Comparison of ENCODE assay signal across 16 mouse cellular contexts in genomic region chr16:24737362-24738057, GRCm38 (mm10).
DNase-seq lines count a peak whose midpoint lies in the region; ATAC-seq and TF ChIP-seq lines count a peak whose summit lies in the region.
"Had no signal": no experiment of that assay in that cellular context is flagged by ENCODE, and none has a peak within 500 bp of the region (broad histone marks: within the 10 kb centered on the region; RNA-seq: fewer than 3 reads in every experiment).

No protein-coding gene starts in this region.

- intact Hi-C loops in heart, adult 2 months (cut with DNase I): no loop called here

- TF ChIP-seq CTCF in heart, adult 2 months (IDR thresholded peaks at IDR 0.05): no peak
- TF ChIP-seq CTCF in brain, embryonic 14.5 days (IDR thresholded peaks at IDR 0.05; ENCODE audit: borderline replicate concordance, extremely low read depth, insufficient read depth, insufficient read length): no peak

- DNase-seq in heart, adult 2 months: no peak
- peak; percentile 49 to 56 for DNase-seq in spleen, postnatal 36 days (ENCODE audit: low spot score in 2 of 2)
- no peak for DNase-seq in spleen, postnatal 14 days (ENCODE audit: low spot score in 2 of 2)
- DNase-seq in brain, embryonic 14.5 days (ENCODE audit: low read depth): peak; percentile 52
- DNase-seq in hindbrain, embryonic 14.5 days (ENCODE audit: low spot score): no peak
- no peak for DNase-seq in thymus, postnatal 14 days
- DNase-seq: cerebellum, adult 9-10 months; kidney, adult 18-20 months; lung, postnatal 10 days had no signal

- TF ChIP-seq EP300 in heart, adult 2 months (IDR thresholded peaks at IDR 0.05; ENCODE audit: insufficient read depth, low read depth, low read length): no peak

- ATAC-seq in heart, embryonic 13.5 days (ENCODE audit: extremely low read depth, insufficient number of reproducible peaks, low FRiP score, low TSS enrichment): no peak
- ATAC-seq in hindbrain, embryonic 14.5 days (ENCODE audit: low FRiP score): no peak
- no peak for ATAC-seq in intestine, embryonic 15.5 days
- ATAC-seq: liver, embryonic 12.5 days had no signal

- no peaks in the 10 kb centered on the region for H3K36me3 ChIP-seq in heart, embryonic 13.5 days
- no peaks in the 10 kb centered on the region; the same call in 1 of the 2 replicates for H3K36me3 ChIP-seq in heart, adult 2 months (ENCODE audit: control insufficient read depth, insufficient read depth, low read length)
- H3K36me3 ChIP-seq in hindbrain, embryonic 14.5 days (replicated peaks; ENCODE audit: control insufficient read depth, insufficient read depth): no peaks in the 10 kb centered on the region
- no peaks in the 10 kb centered on the region for H3K36me3 ChIP-seq in intestine, embryonic 15.5 days
- H3K36me3 ChIP-seq: embryonic facial prominence, embryonic 13.5 days; G1E; liver, embryonic 12.5 days; stomach, embryonic 15.5 days had no signal

- peaks cover 57% of the 10 kb centered on the region for H3K4me1 ChIP-seq in heart, embryonic 13.5 days
- peaks cover 4% of the 10 kb centered on the region for H3K4me1 ChIP-seq in heart, adult 2 months (ENCODE audit: control insufficient read depth, insufficient read depth, low read length)
- H3K4me1 ChIP-seq in hindbrain, embryonic 14.5 days (replicated peaks; ENCODE audit: control insufficient read depth, insufficient read depth, low read length): no peaks in the 10 kb centered on the region
- H3K4me1 ChIP-seq in intestine, embryonic 15.5 days (replicated peaks): no peaks in the 10 kb centered on the region
- H3K4me1 ChIP-seq: liver, embryonic 12.5 days; stomach, embryonic 15.5 days had no signal

- WGBS in heart, embryonic 13.5 days: 42% methylated on average over 10 of the region's 10 CpGs
- 58% methylated on average over 10 of the region's 10 CpGs for WGBS in heart, adult 2 months
- WGBS in hindbrain, embryonic 14.5 days: 63% methylated on average over 10 of the region's 10 CpGs
- 65% methylated on average over 10 of the region's 10 CpGs for WGBS in intestine, embryonic 15.5 days

- peak overlapping the region; percentile 37 for H3K4me2 ChIP-seq in heart, embryonic 13.5 days
- no peak overlapping the region for H3K4me2 ChIP-seq in hindbrain, embryonic 14.5 days (replicated peaks)
- H3K4me2 ChIP-seq in intestine, embryonic 15.5 days (replicated peaks): no peak overlapping the region
- H3K4me2 ChIP-seq: embryonic facial prominence, embryonic 13.5 days; liver, embryonic 12.5 days; midbrain, embryonic 11.5 days; stomach, embryonic 15.5 days had no signal

- H3K4me3 ChIP-seq in heart, embryonic 13.5 days: no peak overlapping the region
- no peak overlapping the region for H3K4me3 ChIP-seq in heart, adult 2 months
- no peak overlapping the region for H3K4me3 ChIP-seq in hindbrain, embryonic 14.5 days (replicated peaks; ENCODE audit: low read length)
- H3K4me3 ChIP-seq in intestine, embryonic 15.5 days (replicated peaks): no peak overlapping the region
- H3K4me3 ChIP-seq: embryonic facial prominence, embryonic 13.5 days; liver, embryonic 12.5 days; stomach, embryonic 15.5 days had no signal

- H3K27me3 ChIP-seq in heart, embryonic 13.5 days (replicated peaks): no peaks in the 10 kb centered on the region
- no peaks in the 10 kb centered on the region for H3K27me3 ChIP-seq in heart, adult 2 months (ENCODE audit: control insufficient read depth, insufficient read depth, low read length)
- no peaks in the 10 kb centered on the region for H3K27me3 ChIP-seq in hindbrain, embryonic 14.5 days (ENCODE audit: control insufficient read depth, insufficient read depth, low read length)
- H3K27me3 ChIP-seq in intestine, embryonic 15.5 days (replicated peaks): no peaks in the 10 kb centered on the region
- H3K27me3 ChIP-seq: embryonic facial prominence, embryonic 13.5 days; liver, embryonic 12.5 days; stomach, embryonic 15.5 days had no signal

- TF ChIP-seq POLR2A in heart, adult 2 months (IDR thresholded peaks at IDR 0.05; ENCODE audit: insufficient read depth, low read depth, low read length): no peak
- TF ChIP-seq POLR2A in brain, embryonic 14.5 days (IDR thresholded peaks at IDR 0.05; ENCODE audit: borderline replicate concordance, extremely low read depth, insufficient read depth, insufficient read length, poor library complexity, severe bottlenecking): no peak

- no peaks in the 10 kb centered on the region for H3K79me2 ChIP-seq in heart, adult 2 months (replicated peaks; ENCODE audit: control insufficient read depth, insufficient read depth, low read length)

- no peaks in the 10 kb centered on the region for H3K9me3 ChIP-seq in heart, embryonic 13.5 days
- no peaks in the 10 kb centered on the region for H3K9me3 ChIP-seq in hindbrain, embryonic 14.5 days (ENCODE audit: control insufficient read depth, low read length)
- no peaks in the 10 kb centered on the region for H3K9me3 ChIP-seq in intestine, embryonic 15.5 days
- H3K9me3 ChIP-seq: embryonic facial prominence, embryonic 13.5 days; liver, embryonic 12.5 days; stomach, embryonic 15.5 days had no signal

- no peak overlapping the region for H3K27ac ChIP-seq in heart, embryonic 13.5 days (replicated peaks)
- no peak overlapping the region for H3K27ac ChIP-seq in heart, adult 2 months
- H3K27ac ChIP-seq in hindbrain, embryonic 14.5 days: no peak overlapping the region
- H3K27ac ChIP-seq in intestine, embryonic 15.5 days: no peak overlapping the region
- H3K27ac ChIP-seq: embryonic facial prominence, embryonic 13.5 days; liver, embryonic 12.5 days; stomach, embryonic 15.5 days had no signal

- H3K9ac ChIP-seq in heart, embryonic 13.5 days: no peak overlapping the region
- H3K9ac ChIP-seq in heart, adult 2 months (ENCODE audit: low read depth, low read length): no peak overlapping the region
- no peak overlapping the region for H3K9ac ChIP-seq in hindbrain, embryonic 14.5 days
- no peak overlapping the region for H3K9ac ChIP-seq in intestine, embryonic 15.5 days
- H3K9ac ChIP-seq: embryonic facial prominence, embryonic 13.5 days; liver, embryonic 12.5 days; stomach, embryonic 15.5 days had no signal

Comparison
In these comparisons a context has a peak if more than half of its experiments do, and no peak if none do; other contexts are left out.
1. DNase-seq: peak in spleen, postnatal 36 days (2 of 2) and brain, embryonic 14.5 days (single experiment); none in heart, adult 2 months (0 of 2), spleen, postnatal 14 days (0 of 2), hindbrain, embryonic 14.5 days (single experiment) and thymus, postnatal 14 days (single experiment).